Mouse (Mus musculus) neural tube, embryonic 10.5 days (tissue): ENCODE data around the gene Klhl15.

Experiments
- DNase-seq: peaks from one replicate; pipeline ENCODE4 v3.0.0-alpha.2; 2017; ENCODE audit warnings: low spot score; ENCODE audit errors: extremely low spot score

Gene Klhl15

DNA sequence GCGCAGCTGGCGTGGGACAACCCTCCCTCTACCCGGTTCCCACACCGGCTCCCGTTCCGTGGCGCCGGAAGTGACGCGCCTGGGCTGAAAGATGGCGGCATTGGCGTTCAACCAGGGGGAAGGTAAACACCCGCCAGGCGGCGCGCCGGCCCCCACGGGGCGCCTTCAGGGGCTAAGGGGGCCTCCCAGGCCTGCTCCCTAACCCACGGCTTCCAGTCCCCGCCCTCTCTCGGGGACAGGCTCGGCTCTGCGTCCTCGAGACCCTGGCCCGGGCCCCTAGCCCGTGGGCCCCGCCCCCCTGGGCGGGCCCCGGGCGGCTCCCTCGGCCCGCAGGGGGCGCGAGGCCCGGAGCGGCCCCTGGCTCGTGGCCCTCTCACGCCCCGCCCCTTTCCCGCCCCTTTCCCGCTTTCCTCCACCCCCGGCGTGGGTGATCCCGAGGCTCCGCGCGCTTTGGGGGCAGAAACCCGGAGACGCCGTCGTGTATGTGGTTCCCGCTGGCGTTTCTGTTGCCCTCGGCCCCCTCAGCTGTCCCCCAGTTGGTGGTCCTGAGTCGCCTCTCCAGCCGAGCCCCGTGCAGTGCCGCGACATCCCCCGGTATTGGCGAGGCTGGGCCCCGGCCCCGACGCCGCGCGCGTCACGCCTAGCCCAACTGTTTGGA lies at the start of gene Klhl15:
TSS of gene Klhl15 (plus strand) at position 68 of the 658 bp plus-strand sequence.
- DNase-seq, result peak; percentile 82

GRCm38 (mm10) chrX:94185156-94185555 lies 49.2 kb upstream of the Klhl15 start:
- DNase-seq, result no peak

GRCm38 (mm10) chrX:94193901-94194300 lies 40.5 kb upstream of the Klhl15 start:
- DNase-seq, result peak; percentile 18

DNA sequence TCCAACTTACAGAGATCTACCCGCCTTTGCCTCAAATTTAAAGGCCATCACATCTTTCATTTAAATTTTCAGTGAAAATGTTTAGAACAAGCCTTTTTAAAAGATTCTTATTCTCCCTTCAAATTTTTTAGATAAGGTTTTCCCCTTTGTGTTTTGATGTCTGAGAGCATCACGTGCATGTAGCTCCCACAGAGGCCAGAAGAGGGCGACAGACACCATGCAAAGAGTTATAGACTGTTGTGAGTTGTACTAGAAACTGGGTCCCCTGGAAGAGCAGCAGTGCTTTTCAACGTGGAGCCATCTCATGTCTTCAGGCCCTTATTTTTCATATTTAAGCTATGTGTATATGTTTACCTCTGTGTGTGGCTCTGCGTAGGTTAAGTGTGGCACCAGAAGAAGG lies 36.6 kb upstream of the Klhl15 start:
- no peak for DNase-seq

GRCm38 (mm10) chrX:94212264-94212596 lies 22.2 kb upstream of the Klhl15 start:
- DNase-seq, result no peak

DNA sequence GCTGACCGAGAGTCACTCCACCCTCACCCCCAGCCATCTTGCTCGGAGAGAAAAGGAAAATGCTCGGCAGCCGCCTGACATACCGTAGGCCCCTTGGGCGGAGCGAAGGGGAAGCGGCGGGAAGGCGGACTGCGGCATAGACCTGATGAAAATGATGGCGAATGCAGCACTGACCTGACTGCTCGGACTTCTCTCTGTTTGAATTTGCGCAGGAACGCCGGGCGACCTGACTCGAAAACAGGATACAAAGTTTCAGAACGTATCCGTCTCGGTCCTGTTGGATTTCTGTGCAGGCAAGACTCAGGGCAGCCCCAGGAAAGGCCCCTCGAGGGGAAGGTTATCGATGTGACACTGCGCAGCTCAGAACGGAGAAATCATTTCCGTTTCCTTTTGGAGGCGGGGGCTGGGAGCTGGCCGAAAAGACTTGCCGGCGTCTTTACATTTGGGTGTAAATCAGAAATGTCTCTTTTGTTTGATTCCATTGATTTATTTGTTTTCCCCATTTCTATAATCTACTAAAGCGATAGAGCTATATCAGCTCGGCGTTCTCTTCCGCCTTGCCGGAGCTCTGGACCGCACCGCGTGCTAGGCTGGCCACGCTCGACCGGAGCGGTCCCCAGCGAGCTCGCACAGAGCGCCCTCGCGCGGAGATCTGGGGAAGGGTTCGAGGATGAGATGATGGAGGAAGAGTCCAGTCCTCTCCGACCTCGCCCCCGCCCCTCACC lies 21.6 kb upstream of the Klhl15 start, which contains the start of gene Eif2s3x:
TSS of gene Eif2s3x (minus strand) at position 266 of the 725 bp plus-strand sequence.
- peak; percentile 88 for DNase-seq

GRCm38 (mm10) chrX:94213384-94213783 lies 21.0 kb upstream of the Klhl15 start:
- no peak for DNase-seq

DNA sequence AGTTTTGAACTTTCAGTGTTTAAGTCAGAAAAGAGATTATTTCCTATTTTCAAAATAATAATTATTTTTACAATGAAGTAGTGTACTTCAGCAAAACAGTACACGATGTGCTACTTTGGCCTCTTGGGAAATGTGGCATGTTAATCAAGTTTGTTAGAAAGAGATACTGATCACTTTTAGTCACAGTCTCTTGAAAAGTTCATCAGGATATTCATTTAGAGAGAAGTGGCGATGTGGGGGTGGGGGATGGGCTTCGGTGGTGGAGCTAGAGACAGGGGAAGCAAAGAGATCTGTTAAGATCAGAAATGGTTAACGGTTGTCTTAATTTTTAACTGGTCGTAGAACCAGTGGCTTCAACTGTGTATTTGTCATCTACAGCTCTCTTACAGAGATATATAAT lies 967 bp upstream of the Klhl15 start:
- no peak for DNase-seq

DNA sequence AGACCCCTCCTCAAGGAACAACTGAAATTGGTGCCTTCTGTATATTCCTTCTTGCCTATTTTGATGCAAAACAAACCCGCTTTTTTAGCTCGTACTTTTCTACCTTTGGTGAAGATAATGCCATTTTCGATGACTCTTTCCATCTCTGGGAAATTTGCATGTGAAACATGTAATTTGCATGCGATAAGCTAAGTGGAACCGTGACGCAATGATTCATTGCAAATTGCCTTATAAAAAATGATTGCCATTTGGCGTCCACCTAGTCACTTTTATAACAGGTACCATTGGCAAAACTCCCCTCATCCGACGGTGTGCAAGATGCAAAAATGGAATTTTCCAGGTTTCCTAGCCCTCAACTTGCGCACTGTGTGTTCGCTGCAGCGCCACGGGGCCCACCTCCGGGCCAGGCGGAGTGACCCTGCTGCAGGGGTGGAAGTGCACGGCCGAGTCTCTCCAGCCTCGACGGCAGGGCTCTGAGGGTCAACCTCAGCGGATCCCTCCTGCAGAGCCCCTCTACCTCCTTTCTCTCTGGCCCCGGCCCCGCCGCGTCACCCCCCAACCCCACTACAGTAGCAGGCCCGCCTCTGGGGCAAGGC lies 365 bp upstream of the Klhl15 start:
- no peak for DNase-seq

DNA sequence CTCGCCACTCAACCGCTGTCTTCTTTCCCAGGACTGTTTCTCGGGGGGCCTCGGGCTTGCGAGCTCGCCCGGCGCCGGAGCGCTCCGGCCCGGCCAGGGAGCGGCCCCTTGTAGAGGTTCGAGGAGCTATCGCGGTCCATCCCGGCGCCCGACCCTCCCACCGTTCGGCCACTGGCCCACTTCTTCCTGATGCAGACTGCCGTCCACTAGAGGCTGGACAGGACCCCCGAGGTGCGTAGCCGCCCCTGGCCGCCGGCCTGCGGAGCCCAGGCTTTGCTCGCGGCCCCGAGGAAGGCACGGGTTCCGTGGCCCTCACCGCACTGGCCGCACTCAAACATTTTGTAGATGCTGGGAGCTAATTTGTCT lies 774 bp downstream of the Klhl15 start:
- DNase-seq, result peak; percentile 56

- peak; percentile 16 for DNase-seq
These were observed 1.2 kb downstream of the Klhl15 start for GRCm38 (mm10) chrX:94235601-94236000.

- DNase-seq, result peak; percentile 16
These were observed 54.5 kb downstream of the Klhl15 start for GRCm38 (mm10) chrX:94288923-94289322.

- no peak for DNase-seq
These were observed 68.5 kb downstream of the Klhl15 start for GRCm38 (mm10) chrX:94302928-94303327.

DNA sequence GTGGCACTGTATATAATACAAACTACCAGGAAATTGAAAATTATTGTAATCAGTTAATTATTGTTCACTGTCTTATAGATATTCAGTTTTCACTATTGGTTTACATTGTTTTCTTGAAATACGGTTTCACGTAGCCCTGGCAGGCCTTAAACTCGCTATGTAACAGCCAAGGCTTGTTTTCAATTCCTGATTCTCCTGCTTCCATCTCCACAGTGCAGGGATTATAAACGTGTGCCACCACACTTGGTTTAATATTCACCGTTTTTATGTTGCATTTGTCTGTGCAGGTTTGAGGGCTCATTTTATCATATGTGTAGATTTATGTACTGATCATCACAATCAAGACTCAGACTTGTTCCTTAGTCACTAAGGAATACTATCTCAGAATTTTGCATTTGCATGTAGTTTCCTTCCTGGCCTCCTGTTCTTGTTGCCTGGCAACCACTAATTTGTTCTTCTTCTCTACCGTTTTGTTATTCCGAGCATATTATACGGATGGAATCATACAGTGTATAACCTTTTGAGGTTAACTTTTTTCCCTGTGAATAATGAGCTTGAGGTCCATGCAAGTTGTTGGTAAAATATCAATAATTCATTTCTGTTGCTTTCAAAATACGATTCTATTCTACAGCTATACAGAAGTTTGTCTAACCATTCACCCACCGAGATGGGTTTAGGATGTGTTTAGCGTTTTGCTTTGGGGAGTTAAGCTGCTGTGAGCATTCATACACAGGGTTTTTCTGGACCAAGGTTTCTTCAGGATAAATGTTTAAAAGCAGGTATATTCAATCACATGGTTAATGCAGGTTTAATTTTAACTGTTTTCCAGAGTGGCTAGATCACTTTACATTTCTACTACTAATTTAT lies 86.9 kb downstream of the Klhl15 start:
- no peak for DNase-seq
